Mouse (Mus musculus) midbrain, embryonic 11.5 days (tissue): ENCODE measurements around the gene Fastkd1. TPM values are rescaled to one million over a fixed set of nuclear protein-coding genes. Genes with fewer than 3 reads are reported as not detected.

Source experiments
- ATAC-seq: fragments of 200-750 bp; cut with Nextera tagmentation; 2 replicates; pipeline ENCODE4 v1.8.0; 2017; ENCODE audit warnings: moderate TSS enrichment, moderate library complexity; ENCODE audit not compliant: low FRiP score
- DNase-seq: peaks from one replicate; pipeline ENCODE4 v3.0.0; 2015; ENCODE audit warnings: low spot score; ENCODE audit errors: missing footprints
- H3K27ac ChIP-seq: fragments of 300-500 bp; sonication (generic); 2 replicates; pipeline ENCODE4 v1.5.1; 2014; ENCODE audit warnings: low read depth, low read length
- H3K27me3 ChIP-seq: fragments of 300-500 bp; sonication (generic); 2 replicates; pipeline ENCODE4 v1.6.1; 2014; ENCODE audit warnings: mild to moderate bottlenecking, low read length, moderate library complexity, mixed read lengths; ENCODE audit not compliant: control insufficient read depth, insufficient read depth
- H3K36me3 ChIP-seq: fragments of 300-500 bp; sonication (generic); 2 replicates; pipeline ENCODE4 v1.6.1; 2014; ENCODE audit warnings: mild to moderate bottlenecking, low read length, moderate library complexity, mixed read lengths; ENCODE audit not compliant: control insufficient read depth, insufficient read depth
- H3K4me1 ChIP-seq: fragments of 300-500 bp; sonication (generic); 2 replicates; pipeline ENCODE4 v1.6.1; 2014; ENCODE audit warnings: low read length; ENCODE audit not compliant: control insufficient read depth, insufficient read depth
- H3K4me2 ChIP-seq: fragments of 300-500 bp; sonication (generic); 2 replicates; pipeline ENCODE4 v1.6.1; 2014; ENCODE audit warnings: mild to moderate bottlenecking, moderate library complexity
- H3K4me3 ChIP-seq: fragments of 300-500 bp; sonication (generic); 2 replicates; pipeline ENCODE4 v1.5.1; 2014; ENCODE audit warnings: low read depth, low read length
- H3K9ac ChIP-seq: fragments of 300-500 bp; sonication (generic); 2 replicates; pipeline ENCODE4 v1.6.1; 2014; ENCODE audit warnings: low read length
- H3K9me3 ChIP-seq: fragments of 300-500 bp; sonication (generic); 2 replicates; pipeline ENCODE4 v1.6.1; 2016; ENCODE audit warnings: low read length; ENCODE audit not compliant: control insufficient read depth
- WGBS: fragments of 180-500 bp; shearing (Covaris S2); extraction: QIAGEN DNeasy Blood & Tissue Kit; methylation state at CpG from one replicate; pipeline ENCODE4 v1.1.7; 2014; 5-methylcytosine and 5-hydroxymethylcytosine counted together
- polyA plus RNA-seq: library from polyadenylated mRNA; unstranded; fragments of >200 nt; fragmentation: Nextera tagmentation; extraction: Ambion mirVana; gene quantifications from 2 replicates; pipeline ENCODE4 v1.2.1, GENCODE M21; 2014

Fastkd1 gene
- polyA plus RNA-seq = 21.0 and 21.8 TPM in 2 replicates

DNA sequence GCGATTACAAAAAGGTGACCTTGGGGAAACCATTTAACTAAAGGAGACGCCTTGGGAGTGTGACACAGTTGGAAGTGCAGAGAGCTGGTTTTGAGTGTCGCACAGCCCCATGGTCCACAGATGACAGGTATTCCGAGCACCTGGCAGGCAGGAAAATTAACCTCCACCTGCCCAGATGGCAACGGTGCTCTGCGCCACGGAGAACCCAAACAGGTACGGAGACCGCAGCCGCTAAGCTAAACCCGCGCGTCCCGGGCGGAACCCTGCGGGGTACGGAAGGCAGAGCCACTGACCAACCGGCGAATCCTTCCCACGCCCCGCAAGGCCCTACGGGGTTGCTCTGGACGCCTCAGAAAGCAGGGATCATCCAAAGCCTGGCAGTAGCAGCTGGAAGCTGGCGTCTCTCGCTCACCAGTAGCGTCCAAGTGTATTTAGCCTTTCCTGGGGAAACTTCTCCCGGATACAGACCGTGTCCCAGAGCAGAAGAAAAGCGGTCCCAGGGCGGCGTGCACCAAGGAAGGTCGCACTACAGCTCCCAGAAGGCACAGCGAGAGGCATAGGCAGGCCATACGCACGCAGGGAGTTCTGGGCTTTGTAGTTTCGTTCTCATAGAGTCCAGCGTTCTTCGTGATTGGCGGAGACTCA, at the start of gene Fastkd1:
Gene Fastkd1, minus strand, starts transcription at position 536 of the 645 bp plus-strand sequence.
- peak; percentile 99 for ATAC-seq

GRCm38 (mm10) chr2:69760980-69761379, 47.7 kb upstream of the Fastkd1 start:
- DNase-seq (no peak), ATAC-seq (peak; percentile 70)
- H3K4me1 ChIP-seq = peaks cover 3% of the 10 kb centered on the region; the same call in 1 of the 2 replicates
- H3K9ac ChIP-seq = no peak overlapping the region
- no peaks in the 10 kb centered on the region for H3K36me3 ChIP-seq
- H3K4me2 ChIP-seq = no peak overlapping the region
- WGBS = 25% methylated on average over 5 of the region's 5 CpGs
- H3K27me3 ChIP-seq = no peaks in the 10 kb centered on the region
- no peak overlapping the region for H3K4me3 ChIP-seq
- H3K9me3 ChIP-seq = no peaks in the 10 kb centered on the region
- H3K27ac ChIP-seq = no peak overlapping the region

More for the DNA sequence above, at the start of gene Fastkd1:
- Histone ChIP-seq H3K27me3 (no peaks in the 10 kb centered on the region), H3K36me3 (0 out of 2 replicates have a peak, but pooled peaks cover 2% of the 10 kb centered on the region), H3K4me1 (0 out of 2 replicates have a peak, but pooled peaks cover 4% of the 10 kb centered on the region), H3K9me3 (no peaks in the 10 kb centered on the region), H3K27ac (no peak within 1 kb of the TSS), H3K4me2 (peak within 1 kb of the TSS; percentile 74), H3K9ac (peak within 1 kb of the TSS; percentile 66), H3K4me3 (peak within 1 kb of the TSS; percentile 59)
- under 1% methylated on average over 39 of the region's 39 CpGs for WGBS
- DNase-seq = peak; percentile 98

DNA sequence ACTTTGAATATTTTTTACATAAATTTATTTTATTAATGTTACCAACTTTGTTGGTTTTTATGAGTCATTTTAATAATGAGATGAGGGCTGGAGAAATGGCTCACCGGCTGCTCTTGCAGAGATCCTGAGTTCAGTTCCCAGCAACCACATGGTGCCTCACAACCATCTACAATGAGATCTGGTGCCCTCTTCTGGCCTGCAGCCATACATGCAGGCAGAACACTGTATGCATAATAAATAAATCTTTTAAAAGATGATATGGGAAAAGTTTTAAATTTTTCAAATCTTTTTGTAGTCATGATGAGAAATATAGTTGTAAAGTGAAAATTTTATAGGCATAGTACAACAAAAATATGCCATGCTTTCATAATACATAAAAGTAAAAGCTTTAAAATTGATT, 31.8 kb upstream of the Fastkd1 start:
- Histone ChIP-seq H3K4me2 (no peak overlapping the region), H3K27ac (no peak overlapping the region), H3K36me3 (peaks cover 20% of the 10 kb centered on the region), H3K4me3 (no peak overlapping the region), H3K9me3 (no peaks in the 10 kb centered on the region; the same call in 1 of the 2 replicates), H3K27me3 (no peaks in the 10 kb centered on the region), H3K4me1 (no peaks in the 10 kb centered on the region), H3K9ac (no peak overlapping the region)
- 82% methylated on average over 1 of the region's 1 CpGs for WGBS
- ATAC-seq (no peak), DNase-seq (no peak)

DNA sequence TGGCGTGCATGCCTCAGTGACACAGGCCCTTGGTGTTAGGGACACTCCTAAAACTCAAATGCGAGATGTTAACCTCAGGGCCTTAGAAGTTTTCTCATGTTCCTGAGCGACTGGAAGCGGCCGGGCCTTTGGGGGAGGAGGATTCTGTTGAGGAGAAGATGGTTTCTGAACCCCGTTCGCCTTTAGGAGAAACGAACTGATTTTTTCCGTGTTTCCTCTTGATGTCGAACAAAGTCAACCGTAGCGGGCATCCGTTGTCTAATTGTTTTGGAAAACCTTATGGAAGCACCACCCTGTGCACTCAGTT, 10.2 kb upstream of the Fastkd1 start:
- Histone ChIP-seq H3K27me3 (no peaks in the 10 kb centered on the region), H3K9ac (peak overlapping the region; percentile 84), H3K27ac (peak overlapping the region; percentile 68; the same call in 1 of the 2 replicates), H3K4me1 (peaks cover 3% of the 10 kb centered on the region), H3K4me3 (peak overlapping the region; percentile 95), H3K9me3 (no peaks in the 10 kb centered on the region), H3K36me3 (no peaks in the 10 kb centered on the region), H3K4me2 (peak overlapping the region; percentile 90)
- DNase-seq (no peak), ATAC-seq (no peak)
- WGBS = under 1% methylated on average over 13 of the region's 13 CpGs

DNA sequence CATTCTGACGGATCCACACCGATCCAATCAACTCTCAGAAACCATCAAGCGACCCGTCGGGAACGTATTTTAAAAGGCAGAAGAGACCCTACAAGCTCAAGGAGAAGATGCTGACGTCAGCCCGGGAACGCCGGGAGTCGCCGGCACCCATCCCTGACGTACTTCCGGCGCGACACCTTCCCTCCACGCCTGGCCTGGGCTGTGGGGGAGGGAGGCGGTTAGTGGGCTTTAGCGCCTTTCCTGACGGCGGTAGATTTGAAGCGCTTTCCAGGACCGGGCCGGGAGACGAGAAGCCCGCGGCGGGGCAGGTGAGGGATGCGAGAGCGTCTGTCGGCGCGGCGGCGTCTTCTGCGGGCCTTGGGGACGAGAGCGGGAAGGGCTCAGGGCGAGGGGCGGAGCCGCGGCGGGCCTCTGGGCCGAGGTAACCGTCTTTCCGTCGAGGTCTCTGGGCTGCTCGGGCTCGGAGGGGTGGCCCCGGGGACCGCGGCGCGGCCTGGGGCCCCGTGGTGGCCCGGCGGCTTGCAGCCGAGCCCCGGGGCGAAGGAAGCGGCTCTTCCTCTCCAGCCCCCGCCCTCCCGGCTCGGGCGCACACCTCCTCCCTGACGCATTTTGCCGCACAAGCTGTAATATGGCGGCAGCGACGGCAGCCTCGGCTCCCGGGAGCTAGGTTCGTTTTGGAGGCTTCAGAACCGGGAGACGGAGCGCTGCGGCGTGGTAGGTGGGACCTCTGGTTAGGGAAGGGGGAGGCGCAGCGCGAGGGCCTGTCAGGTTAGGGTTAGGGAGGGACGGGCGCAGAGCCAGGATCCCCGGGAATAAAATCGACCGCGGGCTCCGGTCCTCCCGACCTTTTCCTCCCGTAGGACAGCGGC, 9.6 kb upstream of the Fastkd1 start:
- ATAC-seq (peak; percentile 97), DNase-seq (peak; percentile 99)
- Histone ChIP-seq H3K4me2 (peak overlapping the region; percentile 90), H3K27ac (peak overlapping the region; percentile 68; the same call in 1 of the 2 replicates), H3K9ac (peak overlapping the region; percentile 84), H3K4me3 (peak overlapping the region; percentile 95), H3K9me3 (no peaks in the 10 kb centered on the region), H3K4me1 (peaks cover 3% of the 10 kb centered on the region), H3K27me3 (no peaks in the 10 kb centered on the region), H3K36me3 (no peaks in the 10 kb centered on the region)
- WGBS = under 1% methylated on average over 90 of the region's 91 CpGs

DNA sequence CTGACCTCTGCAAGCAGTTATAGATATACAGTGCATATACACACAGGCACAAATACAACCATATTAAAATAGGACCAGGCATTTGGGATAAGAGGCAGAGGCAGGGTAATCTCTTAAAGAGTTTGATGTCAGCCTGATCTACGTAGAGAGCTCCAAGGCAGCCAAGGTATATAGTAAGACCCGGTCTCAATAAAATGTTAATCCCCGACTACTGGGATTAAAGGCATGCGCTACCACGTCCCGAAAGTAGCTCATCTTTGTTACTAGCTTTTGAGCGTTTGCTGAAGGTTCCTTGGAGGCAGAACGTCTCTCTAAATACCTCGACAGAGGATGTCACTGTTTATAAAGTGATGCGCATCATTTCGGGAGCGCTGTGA, 8.9 kb upstream of the Fastkd1 start, which contains the start of gene Ppig:
Gene Ppig, plus strand, starts transcription at position 273 of the 377 bp plus-strand sequence.
- Histone ChIP-seq H3K4me2 (peak within 1 kb of the TSS; percentile 90), H3K9ac (peak within 1 kb of the TSS; percentile 84), H3K27ac (peak within 1 kb of the TSS; percentile 68; the same call in 1 of the 2 replicates), H3K4me1 (peaks cover 3% of the 10 kb centered on the region), H3K4me3 (peak within 1 kb of the TSS; percentile 95), H3K27me3 (no peaks in the 10 kb centered on the region), H3K9me3 (no peaks in the 10 kb centered on the region), H3K36me3 (no peaks in the 10 kb centered on the region)
- 4% methylated on average over 12 of the region's 12 CpGs for WGBS
- DNase-seq = no peak
- ATAC-seq = peak; percentile 45

- H3K9me3 ChIP-seq = no peaks in the 10 kb centered on the region
- no peak overlapping the region for H3K9ac ChIP-seq
- H3K27ac ChIP-seq = no peak overlapping the region
- no peak overlapping the region for H3K4me2 ChIP-seq
- DNase-seq (no peak), ATAC-seq (no peak)
- H3K4me3 ChIP-seq = no peak overlapping the region
- H3K4me1 ChIP-seq = peaks cover 2% of the 10 kb centered on the region
- WGBS = 90% methylated on average over 1 of the region's 1 CpGs
- H3K36me3 ChIP-seq = no peaks in the 10 kb centered on the region
- no peaks in the 10 kb centered on the region for H3K27me3 ChIP-seq
These were observed 5.8 kb upstream of the Fastkd1 start for GRCm38 (mm10) chr2:69719121-69719520.

DNA sequence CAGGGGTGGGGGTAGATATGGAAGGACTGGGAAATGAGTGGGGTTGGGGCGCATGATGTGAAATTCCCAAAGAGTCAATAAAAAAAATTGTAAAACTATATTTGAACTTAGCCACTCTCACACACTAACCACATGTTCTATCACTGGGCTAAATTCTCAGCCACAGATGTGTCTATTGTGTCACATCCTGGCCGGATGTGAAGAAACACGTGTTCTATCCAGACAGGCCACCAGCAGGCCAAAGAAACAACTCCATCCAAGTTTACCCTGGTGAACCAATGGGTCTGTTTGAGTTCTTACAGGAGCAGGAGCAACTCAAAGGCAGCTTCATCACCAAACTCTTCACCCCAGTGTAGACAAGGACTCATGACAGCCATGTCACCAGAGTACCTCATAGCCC, 3.2 kb upstream of the Fastkd1 start:
- DNase-seq (no peak), ATAC-seq (no peak)
- Histone ChIP-seq H3K27ac (no peak overlapping the region), H3K4me2 (no peak overlapping the region), H3K27me3 (no peaks in the 10 kb centered on the region), H3K4me3 (no peak overlapping the region), H3K36me3 (no peaks in the 10 kb centered on the region), H3K9ac (no peak overlapping the region), H3K4me1 (0 out of 2 replicates have a peak, but pooled peaks cover 4% of the 10 kb centered on the region), H3K9me3 (no peaks in the 10 kb centered on the region)
- 83% methylated on average over 3 of the region's 3 CpGs for WGBS

GRCm38 (mm10) chr2:69714126-69714525, 810 bp upstream of the Fastkd1 start:
- DNase-seq = no peak
- H3K4me2 ChIP-seq = no peak overlapping the region
- H3K36me3 ChIP-seq = 0 out of 2 replicates have a peak, but pooled peaks cover 2% of the 10 kb centered on the region
- no peaks in the 10 kb centered on the region for H3K9me3 ChIP-seq
- no peaks in the 10 kb centered on the region for H3K27me3 ChIP-seq
- no peak overlapping the region for H3K27ac ChIP-seq
- H3K4me3 ChIP-seq = no peak overlapping the region
- H3K4me1 ChIP-seq = 0 out of 2 replicates have a peak, but pooled peaks cover 4% of the 10 kb centered on the region
- no peak overlapping the region for H3K9ac ChIP-seq
- WGBS = 81% methylated on average over 5 of the region's 5 CpGs
- no peak for ATAC-seq
